Mouse (Mus musculus): ENCODE measurements around the gene Tbx6. TPM values are rescaled to one million over a fixed set of nuclear protein-coding genes. Genes with fewer than 3 reads are reported as not detected.

The Tbx6 gene
- polyA plus RNA-seq, 1 experiment from 2014 or later, result 0.48 TPM

DNA sequence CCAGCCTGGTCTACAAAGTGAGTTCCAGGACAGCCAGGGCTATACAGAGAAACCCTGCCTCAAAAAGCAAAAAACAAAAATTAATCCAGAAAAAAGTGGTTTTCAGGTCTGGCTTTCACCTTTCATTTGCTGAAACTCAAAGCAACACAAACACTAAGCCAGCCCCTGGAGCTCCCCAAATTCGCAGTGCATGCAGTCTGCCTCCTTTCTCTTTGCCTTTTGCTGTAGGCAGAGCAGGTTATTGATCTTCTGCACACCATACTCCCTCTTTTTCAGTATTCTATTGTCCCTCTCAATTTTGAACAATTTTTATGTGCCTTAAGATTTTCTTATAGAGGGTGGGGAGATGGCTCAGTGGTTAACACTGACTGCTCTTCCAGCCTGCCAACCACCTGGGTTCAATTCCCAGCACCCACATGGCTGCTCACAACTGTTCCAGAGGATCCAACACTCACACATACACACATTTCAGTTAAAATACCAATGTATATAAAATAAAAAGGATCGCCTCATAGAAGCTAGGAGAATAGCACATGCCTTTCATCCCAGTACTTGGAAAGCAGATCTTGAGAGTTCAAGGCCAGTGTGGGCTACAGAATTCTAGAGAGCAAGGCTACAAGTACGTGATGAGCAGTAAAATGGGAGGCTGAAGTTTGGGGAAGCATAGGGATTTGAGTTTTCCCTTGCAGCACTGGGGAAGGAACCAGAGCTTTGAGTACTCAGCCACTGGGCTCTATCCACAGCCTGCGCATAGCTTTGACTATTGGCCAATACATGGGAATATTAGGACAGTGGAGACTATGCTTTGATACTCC, 12.4 kb downstream of the Tbx6 start:
- no peak for DNase-seq (ENCODE audit: low spot score)

GRCm38 (mm10) chr7:126794271-126794605, 13.0 kb downstream of the Tbx6 start:
- DNase-seq (ENCODE audit: low spot score), result peak; percentile 54

DNA sequence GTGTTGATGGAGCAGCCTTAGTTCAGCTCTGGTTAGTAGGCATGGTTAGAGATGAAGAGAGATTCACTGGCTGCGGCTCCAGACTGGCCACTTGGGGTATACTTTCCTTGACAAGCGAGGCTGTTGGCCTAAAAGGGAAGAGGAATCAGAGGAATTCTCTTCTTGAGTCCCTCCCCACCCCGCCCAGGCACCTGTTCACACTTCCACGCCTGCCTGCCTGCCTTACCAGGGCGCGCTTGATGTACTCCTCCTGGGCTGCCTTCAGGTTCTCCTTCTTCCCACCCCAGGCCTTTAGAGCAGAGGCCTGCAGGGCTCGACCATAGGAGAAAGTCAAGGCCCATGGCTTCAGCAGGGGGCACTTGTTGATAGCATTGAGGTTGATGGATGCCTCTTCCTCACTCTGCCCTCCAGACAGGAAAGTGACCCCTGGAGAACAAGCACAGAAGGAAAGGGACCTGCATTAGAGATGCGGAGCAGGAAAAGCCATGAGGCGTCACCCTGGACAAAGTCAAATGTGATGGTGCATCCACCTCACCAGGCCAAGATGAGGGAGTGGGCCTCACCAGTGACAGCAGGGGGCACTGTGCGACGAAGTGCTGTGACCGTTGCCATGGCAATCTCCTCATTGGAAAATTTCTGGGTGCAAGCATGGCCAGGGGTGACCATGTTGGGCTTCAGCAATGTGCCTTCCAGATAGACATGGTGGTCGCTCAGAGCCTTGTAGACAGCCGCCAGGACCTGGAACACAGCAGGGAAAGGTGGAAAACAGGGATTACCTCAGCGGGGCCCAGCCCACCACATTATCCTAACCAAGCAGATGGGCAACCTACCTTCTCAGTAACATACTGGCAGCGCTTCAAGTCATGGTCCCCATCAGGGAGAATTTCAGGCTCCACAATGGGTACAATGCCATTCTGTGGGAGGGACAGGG, 14.4 kb downstream of the Tbx6 start:
- DNase-seq (ENCODE audit: low spot score), result no peak

- DNase-seq (ENCODE audit: low spot score), result peak; percentile 41
These were observed 15.2 kb downstream of the Tbx6 start for GRCm38 (mm10) chr7:126796350-126796932.

GRCm38 (mm10) chr7:126797411-126798126, 16.3 kb downstream of the Tbx6 start, which contains the start of gene Fam57b:
Gene Fam57b, plus strand, starts transcription at chr7:126797668.
- DNase-seq (ENCODE audit: low spot score), result peak; percentile 7

DNA sequence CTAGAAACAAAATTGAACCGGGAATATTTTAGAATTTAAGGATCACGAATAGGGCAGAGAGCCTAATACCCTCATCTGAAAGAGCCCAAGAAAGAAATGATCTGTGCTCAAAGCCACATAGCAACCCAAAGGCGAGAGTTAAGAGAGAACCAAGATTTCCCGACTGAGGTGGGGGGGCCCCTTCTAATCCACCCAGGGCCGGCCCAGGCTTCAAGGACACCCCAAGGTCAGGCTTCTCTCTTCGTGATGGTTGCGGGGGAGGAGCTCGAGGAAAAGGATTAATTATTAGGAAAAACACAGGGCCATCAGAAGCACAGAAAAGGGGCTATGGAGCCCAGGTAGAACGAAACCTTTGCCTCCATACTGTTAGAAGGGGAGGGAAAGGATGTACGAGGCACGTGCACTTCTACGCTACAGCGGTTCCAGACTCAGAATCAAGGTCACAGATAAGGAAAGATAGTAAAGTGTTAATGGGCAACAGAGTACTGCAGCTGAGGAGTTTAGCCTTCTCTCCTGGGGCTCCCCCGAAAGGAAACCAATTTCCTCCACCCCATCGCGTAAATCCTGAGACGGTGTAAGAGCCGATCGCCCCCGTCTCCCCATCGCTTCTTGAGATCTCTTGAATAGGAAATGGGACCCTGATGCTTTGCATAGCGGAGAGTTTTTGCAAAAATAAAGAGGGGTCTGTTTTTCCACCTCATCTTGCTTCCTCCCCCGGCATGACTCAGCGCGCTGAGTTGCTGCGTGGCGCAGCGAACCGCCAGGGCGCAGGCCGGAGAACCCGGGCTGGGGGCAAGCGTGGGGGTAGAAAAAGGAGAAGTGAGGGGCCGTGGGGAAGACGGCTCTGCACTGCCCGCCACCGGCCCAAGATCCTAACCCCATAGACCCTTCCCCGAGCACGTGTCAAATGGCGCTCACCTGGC, 17.1 kb downstream of the Tbx6 start:
- peak; percentile 62 for DNase-seq (ENCODE audit: low spot score)

DNA sequence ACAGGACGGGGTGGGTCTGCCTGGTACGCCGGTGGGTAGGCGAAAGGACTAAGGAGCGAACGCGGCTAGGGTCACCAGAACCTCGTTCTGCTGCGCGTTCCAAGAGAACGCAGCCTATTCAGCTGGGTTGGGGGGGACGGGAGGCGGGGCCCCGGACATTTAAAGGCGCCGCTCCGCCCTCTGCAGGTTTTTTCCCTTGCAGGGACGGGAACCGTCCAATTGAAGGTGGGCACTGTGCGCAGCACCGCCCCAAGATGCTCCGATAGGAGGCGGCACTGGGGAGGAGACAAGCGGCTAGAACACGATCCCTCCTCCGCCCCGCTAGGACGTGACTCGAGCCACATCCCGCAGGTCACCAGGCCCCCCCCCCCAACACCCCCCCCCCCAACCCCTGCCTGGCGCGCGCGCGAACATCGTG, 17.8 kb downstream of the Tbx6 start:
- DNase-seq (ENCODE audit: low spot score), result peak; percentile 96

GRCm38 (mm10) chr7:126799468-126800268, 18.4 kb downstream of the Tbx6 start:
- peak; percentile 86 for DNase-seq (ENCODE audit: low spot score)

- DNase-seq (ENCODE audit: low spot score), result no peak
These were observed 19.2 kb downstream of the Tbx6 start for GRCm38 (mm10) chr7:126800269-126801056.

- no peak for DNase-seq (ENCODE audit: low spot score)
These were observed 19.8 kb downstream of the Tbx6 start for GRCm38 (mm10) chr7:126801057-126801422.

GRCm38 (mm10) chr7:126802134-126802889, 21.0 kb downstream of the Tbx6 start:
- no peak for DNase-seq (ENCODE audit: low spot score)

DNA sequence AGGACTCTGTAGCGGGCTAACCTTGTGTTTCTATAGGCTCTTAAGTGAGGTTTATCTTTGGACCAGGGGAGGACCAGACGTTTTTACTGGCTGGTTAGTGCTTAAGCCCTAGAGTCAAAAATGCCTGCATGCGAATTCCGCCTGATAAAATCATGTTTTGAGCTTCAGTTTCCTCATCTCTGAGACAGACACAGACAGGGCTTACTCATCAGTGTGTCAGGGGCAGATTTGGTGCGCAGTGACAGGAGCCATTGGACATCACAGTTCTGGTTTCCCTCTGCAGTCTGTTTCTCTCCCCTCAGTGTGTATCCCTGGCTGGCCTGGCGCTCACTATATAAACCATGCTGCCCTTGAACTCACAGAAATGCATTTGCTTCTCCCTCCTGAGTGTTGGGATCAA, 21.9 kb downstream of the Tbx6 start:
- no peak for DNase-seq (ENCODE audit: low spot score)

DNA sequence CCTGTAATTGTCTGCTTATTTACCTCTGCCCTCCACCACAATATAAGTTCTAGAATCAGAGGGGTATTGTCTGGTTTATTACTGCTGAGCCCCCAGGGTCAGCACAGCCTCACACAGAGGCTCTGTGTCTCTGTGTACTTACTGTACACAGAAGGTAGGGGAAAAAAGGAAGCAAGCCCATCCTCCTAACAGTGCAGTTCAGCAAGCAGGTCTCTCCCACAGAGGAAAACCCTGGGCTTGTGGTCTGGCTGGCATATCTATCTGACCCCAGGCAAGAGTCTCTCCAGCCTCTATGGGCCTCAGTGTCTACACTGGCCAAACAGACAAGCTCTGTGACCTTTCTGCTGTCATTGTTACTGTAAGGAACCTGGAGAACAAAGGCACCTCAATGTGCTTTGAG, 22.5 kb downstream of the Tbx6 start:
- DNase-seq (ENCODE audit: low spot score), result no peak

DNA sequence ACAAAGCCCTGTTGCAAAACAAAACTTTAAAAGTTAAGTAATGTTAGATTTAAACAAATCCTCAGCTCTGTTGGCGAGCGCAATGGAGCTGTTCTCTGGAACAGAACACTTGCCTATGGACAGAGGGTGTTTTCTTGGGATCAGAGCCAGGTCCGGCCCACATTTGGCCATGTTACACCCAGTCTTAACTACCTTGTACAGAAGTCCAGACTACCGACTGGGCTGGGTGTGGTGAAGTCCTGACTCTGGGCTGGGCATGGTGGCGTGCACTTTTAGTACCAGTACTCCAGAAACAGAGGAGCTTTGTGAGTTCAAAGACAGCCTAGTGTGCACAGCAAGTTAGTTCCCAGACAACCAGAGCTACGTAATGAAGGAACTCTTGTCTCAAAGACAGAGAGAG, 25.7 kb downstream of the Tbx6 start:
- DNase-seq (ENCODE audit: low spot score), result no peak

DNA sequence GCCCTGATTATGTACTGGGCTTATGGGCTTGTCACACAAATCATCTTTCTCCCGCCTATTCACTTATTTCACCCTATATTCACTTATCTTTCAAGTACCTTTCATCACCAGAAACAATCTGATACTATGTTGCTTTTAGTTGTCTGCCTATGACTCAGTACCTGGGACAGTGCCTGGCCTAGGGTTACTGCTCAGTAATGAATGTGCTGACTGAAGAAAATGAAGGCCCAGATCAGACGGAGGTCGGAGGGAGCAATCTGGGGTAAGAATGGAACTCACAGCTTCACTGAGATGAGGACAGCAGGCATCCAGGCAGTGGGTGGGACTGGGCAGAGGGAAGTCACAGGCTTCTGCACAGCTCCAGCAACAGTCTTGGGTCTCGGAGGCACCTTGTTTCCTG, 26.1 kb downstream of the Tbx6 start:
- DNase-seq (ENCODE audit: low spot score), result no peak

DNA sequence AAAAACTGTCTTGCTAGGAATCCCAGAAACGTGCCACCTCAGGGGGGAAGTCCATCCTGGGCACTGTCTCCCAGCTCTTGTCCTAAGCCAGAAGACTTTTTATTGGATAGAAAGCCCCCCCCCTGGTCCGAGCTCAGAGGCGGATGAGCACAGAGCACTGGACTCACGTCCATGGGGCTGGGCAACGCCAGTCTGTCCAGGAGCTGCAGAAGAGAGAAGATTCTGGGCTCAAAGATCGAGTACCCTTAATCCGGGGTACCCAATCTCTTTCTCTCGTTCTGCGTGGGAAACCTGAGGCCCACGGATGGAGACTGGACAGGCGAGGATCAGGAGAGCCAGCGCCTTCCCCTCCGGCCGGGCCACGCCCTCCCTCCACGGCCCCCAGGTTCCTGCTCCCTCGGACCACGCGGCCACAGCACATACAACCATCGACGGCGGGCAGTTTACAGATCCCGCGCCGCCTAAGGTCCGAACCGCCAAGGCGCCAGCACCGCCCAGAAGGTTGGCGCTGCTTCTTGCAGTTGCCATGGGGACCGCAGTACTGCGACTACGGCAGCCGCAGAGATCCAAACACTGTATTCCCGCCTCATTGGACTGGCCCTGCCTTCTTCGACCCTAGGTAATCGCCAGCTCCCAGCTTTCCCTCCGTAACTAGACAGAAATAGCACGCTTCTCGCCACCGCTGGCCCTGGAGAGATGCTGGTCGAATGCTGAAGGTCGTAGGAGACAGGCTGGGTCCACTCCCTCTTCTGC, 27.6 kb downstream of the Tbx6 start:
- peak; percentile 49 for DNase-seq (ENCODE audit: low spot score)

DNA sequence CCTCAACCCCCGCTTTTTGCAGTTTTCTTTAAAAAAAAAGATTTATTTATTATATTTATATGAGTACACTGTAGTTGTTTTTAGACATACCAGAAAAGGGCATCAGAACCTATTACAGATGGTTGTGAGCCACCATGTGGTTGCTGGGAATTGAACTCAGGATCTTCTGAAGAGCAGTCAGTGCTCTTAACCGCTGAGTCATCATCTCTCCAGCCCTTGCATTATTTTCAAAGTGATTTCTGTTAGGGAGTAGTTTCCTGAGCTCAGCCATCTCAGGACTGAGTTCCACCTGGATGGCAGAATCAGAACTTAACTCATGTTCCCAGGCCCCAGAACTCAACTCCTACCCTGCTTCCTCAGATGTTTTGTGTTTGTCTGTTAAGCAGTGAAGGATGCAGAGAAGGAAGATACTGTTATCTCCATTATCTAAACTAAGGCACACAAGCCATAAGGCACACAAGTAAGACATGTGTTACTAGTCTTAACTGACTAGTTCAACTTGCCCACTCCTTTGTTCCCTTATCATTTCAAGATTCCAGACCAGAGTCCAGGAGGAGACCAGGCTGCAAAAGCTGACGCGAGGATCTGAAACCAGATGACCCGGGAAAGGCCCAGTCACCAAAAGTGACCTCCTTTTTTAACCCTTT, 28.6 kb downstream of the Tbx6 start:
- no peak for DNase-seq (ENCODE audit: low spot score)
